Mouse (Mus musculus): Measurements from ENCODE around the gene Gpc6.

Gene Gpc6

DNA sequence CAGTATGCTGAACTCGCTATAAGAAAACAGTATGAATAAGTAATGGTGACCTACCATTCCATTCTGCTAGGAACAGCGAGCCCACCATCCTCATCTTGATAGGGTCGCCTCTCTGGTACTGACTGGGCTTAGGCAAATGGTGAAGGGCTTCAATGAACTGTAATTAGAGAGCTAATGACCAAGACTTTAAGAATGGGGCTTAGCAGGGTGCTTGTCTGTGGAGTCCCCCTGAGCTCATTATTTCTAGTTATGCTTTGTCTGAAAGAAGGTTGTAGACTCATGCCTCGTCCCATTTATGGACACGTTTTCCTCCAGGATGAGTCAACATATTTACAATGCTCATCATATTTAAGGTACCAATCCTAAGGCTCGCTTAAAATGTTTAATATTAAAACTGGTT lies 313.1 kb downstream of the Gpc6 start:
- no peak for DNase-seq (ENCODE audit: extremely low spot score)

DNA sequence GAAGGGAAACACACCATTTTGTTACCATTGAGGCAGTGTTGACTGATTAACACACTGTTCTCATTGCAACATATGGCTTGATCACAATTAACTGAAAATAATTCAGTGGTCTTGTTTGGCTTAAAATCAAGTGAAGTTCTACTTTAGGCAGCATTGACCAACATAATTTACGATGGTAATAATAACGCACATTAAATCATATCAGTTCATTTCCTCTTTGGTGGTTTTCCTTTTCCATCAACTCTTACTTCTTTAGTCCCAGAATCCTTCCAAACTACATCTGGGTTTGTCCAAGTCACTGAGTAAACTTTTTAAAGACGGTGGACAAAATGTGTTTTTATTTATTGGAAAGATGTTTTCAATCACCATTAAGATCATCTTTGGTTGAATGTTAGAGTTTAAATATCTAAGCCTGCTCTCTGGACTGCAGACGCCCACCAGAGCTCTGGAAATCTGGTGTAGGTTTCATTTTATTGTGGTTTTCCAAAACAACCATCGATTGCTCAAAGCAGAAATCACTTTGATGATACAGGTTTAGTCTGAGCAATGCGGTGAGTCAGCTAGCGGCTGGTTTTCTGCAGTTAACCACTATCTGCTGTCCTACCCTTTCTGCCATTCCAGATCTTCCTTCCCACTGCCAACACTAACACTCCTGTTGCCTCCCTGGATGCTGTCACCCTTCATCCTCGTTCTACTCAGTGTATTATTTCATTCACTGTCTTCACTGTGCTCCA lies 314.7 kb downstream of the Gpc6 start:
- DNase-seq (ENCODE audit: extremely low spot score) = no peak

GRCm38 (mm10) chr14:117245631-117246030 lies 320.5 kb downstream of the Gpc6 start:
- DNase-seq (ENCODE audit: extremely low spot score) = no peak

DNA sequence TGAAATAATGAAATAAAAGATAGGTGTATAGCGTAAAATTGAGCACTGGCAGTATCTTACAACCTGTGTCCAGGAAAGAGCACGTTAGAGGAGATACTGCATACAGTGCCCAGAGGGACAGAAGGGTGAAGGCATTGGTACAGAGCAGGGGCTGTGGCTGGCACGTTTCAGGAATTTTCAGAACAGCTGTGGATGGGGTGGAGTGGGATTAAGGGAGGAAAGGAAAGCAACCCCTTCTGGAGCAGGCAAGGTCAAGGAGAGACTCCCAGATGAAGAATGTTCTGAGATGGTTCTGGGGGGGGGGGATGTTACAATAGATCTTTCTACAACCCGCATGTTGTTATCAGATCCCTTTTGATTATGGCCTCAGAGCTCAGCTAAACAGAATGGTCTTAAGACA lies 331.1 kb downstream of the Gpc6 start:
- no peak for DNase-seq (ENCODE audit: extremely low spot score)

GRCm38 (mm10) chr14:117265653-117266052 lies 340.5 kb downstream of the Gpc6 start:
- no peak for DNase-seq (ENCODE audit: extremely low spot score)

DNA sequence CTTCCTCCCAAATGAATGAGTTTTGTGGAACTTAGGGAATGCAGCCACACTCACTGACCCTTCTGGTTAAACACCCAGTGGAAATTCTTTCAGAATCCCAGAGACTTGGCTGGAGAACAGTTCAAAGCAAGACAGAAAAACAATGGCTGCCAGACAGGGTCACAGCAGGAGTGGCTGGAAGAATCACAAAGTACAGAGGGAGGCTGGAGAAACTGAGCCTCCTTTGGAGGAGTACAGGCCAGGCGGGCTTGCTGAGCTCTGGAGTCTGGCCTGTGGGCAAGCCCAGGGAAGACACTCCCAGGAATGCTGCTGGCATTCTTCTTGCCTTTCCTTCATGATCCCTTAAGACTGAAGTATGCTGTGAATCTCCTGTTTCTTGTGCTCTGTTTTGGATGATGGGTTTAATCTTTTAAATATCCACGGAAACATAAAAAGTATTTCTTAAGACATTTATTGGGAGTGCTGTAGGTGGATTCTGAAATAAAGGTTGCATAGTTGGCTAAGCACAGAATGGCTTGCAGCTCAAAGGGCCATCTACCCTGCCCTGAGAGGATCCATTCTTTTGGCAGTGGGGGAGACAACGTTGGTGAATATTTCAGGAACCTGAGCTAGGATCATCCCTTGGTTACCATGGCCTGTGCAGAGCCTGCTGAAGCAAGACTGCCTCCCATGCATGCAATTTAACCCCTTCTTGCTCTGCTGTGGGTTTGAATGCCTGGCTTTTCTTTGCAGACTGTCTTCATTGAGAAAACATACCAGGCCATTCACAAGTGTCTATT lies 342.9 kb downstream of the Gpc6 start:
- DNase-seq (ENCODE audit: extremely low spot score) = peak; percentile 40

- DNase-seq (ENCODE audit: extremely low spot score) = no peak
These were observed 358.5 kb downstream of the Gpc6 start for GRCm38 (mm10) chr14:117283631-117284030.

DNA sequence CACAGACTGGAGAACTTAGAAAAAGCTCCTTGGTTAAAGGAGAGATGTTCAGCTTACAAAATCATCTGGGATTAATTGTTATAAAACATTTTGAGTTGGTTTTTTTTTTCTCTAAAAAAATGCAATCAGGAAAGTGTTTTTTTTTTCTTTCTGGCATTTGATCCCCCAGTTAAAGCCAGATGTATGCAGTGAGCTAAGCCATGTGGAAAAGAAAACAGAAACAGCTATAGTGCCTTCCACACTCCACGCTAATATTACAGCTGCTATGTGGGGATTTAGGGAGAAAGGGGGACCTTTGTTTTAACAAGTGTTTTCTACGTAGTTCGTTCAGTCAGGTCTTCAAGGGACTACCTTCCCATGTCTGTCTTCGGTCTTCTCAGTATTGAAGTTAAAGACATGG lies 368.6 kb downstream of the Gpc6 start:
- no peak for DNase-seq (ENCODE audit: extremely low spot score)

DNA sequence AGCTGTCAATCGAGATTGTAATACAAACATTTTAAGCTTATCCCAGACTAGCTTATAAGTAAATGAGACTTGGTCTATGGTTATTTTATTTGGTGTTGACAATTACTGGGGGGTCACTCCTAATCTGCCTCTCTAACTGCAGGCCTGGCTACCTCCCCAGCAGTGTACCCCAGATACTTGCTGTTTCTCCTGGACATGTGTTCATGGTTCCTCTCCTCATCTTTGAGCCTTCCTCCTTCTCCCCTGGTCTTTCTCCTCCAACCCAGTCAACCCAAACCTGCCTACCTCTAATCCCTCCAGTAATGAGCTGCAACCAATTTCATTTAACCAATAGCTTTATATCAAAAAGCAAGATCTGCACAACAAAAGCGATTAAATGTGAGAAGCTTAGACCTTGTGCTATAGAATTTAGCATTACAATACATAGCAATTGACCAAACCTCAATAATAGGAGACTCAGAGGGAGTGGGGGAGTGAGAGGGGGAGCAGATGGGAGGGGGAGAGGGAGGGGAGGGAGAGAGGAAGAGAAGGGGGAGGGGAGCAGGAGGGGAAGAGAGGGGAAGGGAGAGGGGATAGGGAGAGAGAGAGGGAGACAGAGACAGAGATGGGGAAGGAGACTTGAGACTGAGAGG lies 371.2 kb downstream of the Gpc6 start:
- no peak for DNase-seq (ENCODE audit: extremely low spot score)

DNA sequence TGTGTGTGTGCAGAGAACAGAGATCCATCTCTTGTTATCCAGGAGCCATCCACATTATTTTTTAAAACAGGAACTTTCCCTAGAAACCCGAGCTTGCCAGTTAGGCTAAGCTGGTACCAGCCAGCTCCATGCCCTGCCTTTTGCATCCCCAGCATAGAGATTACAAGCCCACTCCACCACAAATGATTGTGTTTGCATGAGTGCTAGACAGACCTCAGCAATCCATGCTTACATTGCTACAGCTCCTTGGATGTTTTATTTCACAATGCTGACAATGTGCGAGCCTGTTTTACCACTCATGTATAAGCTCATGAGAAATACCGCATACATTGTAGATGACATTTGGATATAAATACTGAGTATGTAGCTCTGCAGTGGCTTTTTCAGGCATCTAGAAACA lies 375.9 kb downstream of the Gpc6 start:
- no peak for DNase-seq (ENCODE audit: extremely low spot score)

GRCm38 (mm10) chr14:117303901-117304722 lies 379.0 kb downstream of the Gpc6 start:
- DNase-seq (ENCODE audit: extremely low spot score) = no peak

GRCm38 (mm10) chr14:117304723-117305010 lies 379.6 kb downstream of the Gpc6 start:
- no peak for DNase-seq (ENCODE audit: extremely low spot score)

- no peak for DNase-seq (ENCODE audit: extremely low spot score)
These were observed 384.9 kb downstream of the Gpc6 start for GRCm38 (mm10) chr14:117309997-117310520.

DNA sequence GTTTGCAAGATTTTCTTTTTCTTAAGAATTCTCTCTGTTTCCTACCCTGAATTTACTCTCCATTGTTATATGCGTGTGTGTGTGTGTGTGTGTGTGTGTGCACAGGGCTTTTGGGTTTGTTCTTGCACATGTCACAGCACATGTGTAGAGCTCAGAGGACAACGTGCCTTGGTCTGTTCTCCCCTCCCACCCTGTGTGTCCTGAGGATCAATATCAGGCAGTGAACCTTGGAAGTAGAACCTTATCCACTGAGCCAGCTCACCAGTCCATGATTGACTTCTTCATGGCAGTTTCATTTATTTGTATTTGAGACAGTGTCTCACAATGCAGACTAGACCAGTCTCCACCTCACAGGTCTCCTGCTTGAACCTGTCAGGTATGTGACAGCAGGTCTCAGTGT lies 399.1 kb downstream of the Gpc6 start:
- DNase-seq (ENCODE audit: extremely low spot score) = no peak

DNA sequence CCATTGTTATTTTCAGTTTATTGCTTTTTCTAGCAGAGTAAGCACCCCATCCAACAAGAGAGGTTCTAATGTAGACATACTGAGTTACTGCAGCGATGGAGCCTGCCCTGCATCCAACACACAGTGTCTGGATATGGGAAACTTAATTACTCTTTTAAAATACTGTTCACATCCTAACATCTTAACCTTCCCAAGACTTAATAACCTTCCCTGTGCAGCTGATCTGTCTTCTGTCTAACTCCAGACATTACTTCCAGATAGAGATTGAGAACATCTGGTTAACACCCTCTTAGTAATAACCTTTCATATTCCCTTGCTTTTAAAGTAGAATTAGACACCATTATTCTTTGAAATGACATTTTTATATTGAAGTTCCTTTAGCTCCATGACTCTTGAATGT lies 407.1 kb downstream of the Gpc6 start:
- no peak for DNase-seq (ENCODE audit: extremely low spot score)

DNA sequence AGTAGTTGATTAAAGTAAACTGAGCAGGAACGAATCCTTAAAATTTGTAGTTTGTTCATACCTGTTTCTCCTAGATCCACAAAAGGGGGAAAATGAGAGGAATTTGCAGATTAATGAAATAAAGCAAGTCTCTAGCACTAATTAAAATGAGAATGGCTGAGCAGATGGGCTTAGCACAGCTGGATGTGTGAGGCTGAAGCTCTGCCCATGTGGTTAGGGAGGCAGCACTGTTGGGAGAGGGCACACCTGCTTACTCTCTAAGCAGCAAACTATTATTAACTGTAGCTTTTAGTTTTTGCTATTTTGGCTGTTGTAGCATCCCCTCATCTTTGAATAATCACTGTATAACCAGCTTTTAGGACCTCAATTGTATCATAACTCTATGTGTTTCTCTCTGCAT lies 412.2 kb downstream of the Gpc6 start:
- DNase-seq (ENCODE audit: extremely low spot score) = no peak

DNA sequence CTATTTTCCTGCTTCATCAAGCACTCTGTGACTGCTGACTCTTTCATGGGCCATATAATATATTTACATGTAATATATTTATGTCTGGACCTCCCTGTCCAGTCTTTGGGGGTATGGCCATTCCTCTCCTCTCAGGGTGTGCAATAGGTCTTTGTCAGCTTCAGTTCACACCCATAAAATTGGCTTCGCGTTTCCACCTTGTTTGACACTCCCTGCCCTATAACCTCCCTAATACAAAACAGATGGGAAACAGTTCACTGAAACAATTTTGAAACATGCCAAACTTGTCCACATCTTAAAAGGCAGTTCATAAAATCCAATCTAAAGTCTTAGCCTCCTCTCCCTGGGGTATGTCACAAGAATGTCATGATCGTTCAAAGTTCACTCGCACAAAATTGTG lies 415.4 kb downstream of the Gpc6 start:
- peak; percentile 41 for DNase-seq (ENCODE audit: extremely low spot score)

DNA sequence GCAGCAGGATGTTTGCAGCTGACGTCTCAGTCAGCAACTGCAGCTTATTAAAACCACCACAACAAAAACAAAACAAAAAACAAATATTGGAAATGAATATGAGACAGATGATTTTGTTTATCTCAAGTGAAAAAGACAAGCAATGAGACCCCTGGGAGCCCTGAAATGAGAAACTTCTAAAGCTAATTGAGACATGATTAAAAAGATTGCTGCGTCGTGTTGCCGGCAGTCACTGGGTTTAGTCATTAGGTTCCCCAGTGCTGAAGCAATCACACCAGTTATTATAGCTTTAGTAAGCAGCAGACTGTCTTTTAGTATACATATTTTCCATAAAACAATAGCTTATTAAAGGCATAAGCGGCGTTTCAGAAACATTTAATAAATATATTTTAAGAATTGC lies 419.4 kb downstream of the Gpc6 start:
- DNase-seq (ENCODE audit: extremely low spot score) = no peak

GRCm38 (mm10) chr14:117346372-117346885 lies 421.3 kb downstream of the Gpc6 start:
- no peak for DNase-seq (ENCODE audit: extremely low spot score)

DNA sequence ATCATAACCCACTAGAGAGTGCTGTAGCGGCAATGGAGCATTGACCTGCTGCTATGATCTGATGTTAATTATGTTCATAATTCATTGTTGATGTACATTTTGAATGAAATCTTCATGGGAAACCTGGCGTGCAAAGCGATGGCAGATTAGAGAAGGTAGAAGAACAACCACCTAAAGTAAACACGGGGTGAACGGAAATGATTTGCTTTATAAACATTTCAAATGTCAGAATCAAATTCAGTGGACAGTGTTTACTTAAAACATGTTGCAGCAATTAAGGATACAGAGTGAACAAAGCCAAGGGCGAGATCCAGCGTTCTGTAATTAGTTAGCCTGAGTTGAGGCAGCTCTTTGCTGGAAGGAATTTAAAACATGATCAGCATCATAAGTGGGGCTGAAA lies 426.2 kb downstream of the Gpc6 start:
- DNase-seq (ENCODE audit: extremely low spot score) = no peak

DNA sequence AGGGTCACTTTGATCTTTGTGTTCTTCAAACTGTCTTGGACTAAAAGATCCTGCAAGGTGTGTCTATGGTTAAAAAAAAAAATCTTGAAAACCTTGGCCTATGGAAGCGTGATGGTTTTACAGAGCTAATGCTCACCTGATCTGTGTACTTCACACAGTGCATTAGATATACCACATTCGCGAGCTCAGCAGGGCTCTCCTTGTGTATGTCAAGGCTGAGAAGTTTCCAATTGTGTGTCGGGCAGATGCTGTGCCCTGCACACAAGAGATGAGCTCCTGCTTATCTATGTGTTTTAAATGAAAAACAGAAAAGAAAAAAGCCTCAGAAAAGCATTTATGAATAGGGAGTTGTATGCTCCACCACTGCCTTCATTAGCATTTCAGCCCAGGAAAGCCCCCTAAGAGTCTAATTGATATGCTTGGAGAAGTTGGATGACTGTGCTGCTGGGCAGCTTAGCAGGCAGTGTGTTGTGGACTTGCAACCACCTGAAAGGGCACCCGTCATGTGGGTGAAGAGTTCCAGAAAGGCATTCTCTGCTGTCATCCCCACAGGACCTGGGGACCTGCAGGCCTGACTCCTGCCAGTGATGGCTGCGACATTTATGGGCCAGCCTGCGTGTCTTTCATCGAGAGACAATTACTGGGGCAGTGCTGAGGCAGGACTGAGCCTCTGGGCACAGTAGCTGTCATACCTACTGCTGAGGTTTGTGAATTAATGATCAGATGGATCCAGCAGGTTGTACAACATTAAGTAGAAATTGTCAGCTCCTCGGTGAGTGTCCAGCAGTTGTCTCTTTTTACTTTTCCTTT lies 436.2 kb downstream of the Gpc6 start:
- DNase-seq (ENCODE audit: extremely low spot score) = no peak

Data from embryo, embryonic 9.5 days (tissue).